8 mouse cellular contexts compared by ENCODE assay signal in the genomic region with DNA sequence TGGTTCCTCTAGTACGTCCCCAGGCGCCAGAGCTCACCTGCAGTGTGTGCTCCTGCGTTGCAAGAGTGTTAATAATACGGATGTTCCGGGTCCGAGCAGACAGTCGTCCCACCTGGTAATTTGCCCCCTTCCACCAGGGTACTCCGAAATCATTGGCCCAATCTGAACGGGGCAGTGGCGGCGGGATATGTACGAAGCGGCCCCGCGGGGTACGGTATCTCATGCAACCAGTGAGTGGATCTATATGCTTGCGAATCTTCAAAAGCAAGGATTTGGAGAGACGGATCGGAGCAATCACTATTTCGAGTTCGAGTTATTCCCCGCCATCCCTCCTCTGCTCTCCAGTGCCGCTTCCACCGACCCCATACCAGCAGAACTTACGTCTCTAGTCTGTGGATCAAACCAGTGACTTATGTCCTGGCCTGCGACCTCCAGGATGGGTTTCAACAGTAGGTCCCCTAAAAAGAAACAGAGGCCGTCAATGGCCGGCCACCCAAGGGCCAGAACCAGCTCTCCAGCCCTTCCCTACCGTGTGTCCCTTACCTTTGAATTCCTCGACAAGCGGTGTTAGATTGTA. TPM values are rescaled to one million over a fixed set of nuclear protein-coding genes. Genes with fewer than 3 reads are reported as not detected.
DNase-seq lines count a peak whose midpoint lies in the region; ATAC-seq and TF ChIP-seq lines count a peak whose summit lies in the region.
"Not testable (repeated sequence)": the region's sequence is repeated elsewhere in the genome, so short reads cannot be mapped to it uniquely, and the experiment has no call there.

No protein-coding gene starts in this region.

- peak overlapping the region; percentile 88 for H3K4me3 ChIP-seq in E14TG2a.4 (replicated peaks; ENCODE audit: low read length)
- H3K4me3 ChIP-seq in forebrain, embryonic 16.5 days (replicated peaks; ENCODE audit: low read length), result peak overlapping the region; percentile 65
- H3K4me3 ChIP-seq in hindbrain, embryonic 11.5 days (ENCODE audit: low read depth, low read length), result peak overlapping the region; percentile 62
- H3K4me3 ChIP-seq in liver, postnatal 0 days (ENCODE audit: low read depth, low read length), result peak overlapping the region; percentile 66
- H3K4me3 ChIP-seq in myocyte, result peak overlapping the region; percentile 81
- peak overlapping the region; percentile 65 for H3K4me3 ChIP-seq in stomach, postnatal 0 days (ENCODE audit: low read depth, low read length)

- not testable (repeated sequence) for H3K27ac ChIP-seq in forebrain, embryonic 16.5 days (ENCODE audit: low read length); hindbrain, embryonic 11.5 days (ENCODE audit: low read depth, low read length)
- H3K27ac ChIP-seq in liver, postnatal 0 days (ENCODE audit: low read depth), result peak overlapping the region; percentile 93
- H3K27ac ChIP-seq in stomach, postnatal 0 days (replicated peaks), result peak overlapping the region; percentile 97

- H3ac ChIP-seq in myocyte (ENCODE audit: control insufficient read depth, insufficient read length), result peak overlapping the region; percentile 85

- under 1% methylated on average over 31 of the region's 31 CpGs for WGBS in forebrain, embryonic 16.5 days
- WGBS in hindbrain, embryonic 11.5 days, result 2% methylated on average over 31 of the region's 31 CpGs
- 2% methylated on average over 29 of the region's 31 CpGs for WGBS in liver, postnatal 0 days (ENCODE audit: insufficient replicate concordance)
- WGBS in stomach, postnatal 0 days, result under 1% methylated on average over 31 of the region's 31 CpGs

- not testable (repeated sequence) for TF ChIP-seq EP300 in liver, postnatal 0 days (IDR thresholded peaks at IDR 0.05; ENCODE audit: low read depth); stomach, postnatal 0 days (optimal IDR thresholded peaks at IDR 0.05)

- peak overlapping the region; percentile 97 for H3K9ac ChIP-seq in forebrain, embryonic 16.5 days (replicated peaks; ENCODE audit: low read depth, low read length)
- H3K9ac ChIP-seq in hindbrain, embryonic 11.5 days (ENCODE audit: low read depth, low read length), result peak overlapping the region; percentile 69
- peak overlapping the region; percentile 81 for H3K9ac ChIP-seq in liver, postnatal 0 days (replicated peaks)
- H3K9ac ChIP-seq in stomach, postnatal 0 days (ENCODE audit: low read length), result peak overlapping the region; percentile 68

- H3K4me1 ChIP-seq in E14TG2a.4 (replicated peaks; ENCODE audit: low read depth, low read length), result peaks cover 58% of the 10 kb centered on the region
- peaks cover 24% of the 10 kb centered on the region for H3K4me1 ChIP-seq in forebrain, embryonic 16.5 days (replicated peaks; ENCODE audit: control insufficient read depth, insufficient read depth, low read length)
- peaks cover 17% of the 10 kb centered on the region for H3K4me1 ChIP-seq in hindbrain, embryonic 11.5 days (replicated peaks; ENCODE audit: control insufficient read depth, insufficient read depth, low read length)
- H3K4me1 ChIP-seq in liver, postnatal 0 days (ENCODE audit: insufficient read depth), result peaks cover 11% of the 10 kb centered on the region
- H3K4me1 ChIP-seq in stomach, postnatal 0 days (replicated peaks; ENCODE audit: control insufficient read depth, insufficient read depth), result not testable (repeated sequence)

- peaks cover 19% of the 10 kb centered on the region for H3K36me3 ChIP-seq in E14TG2a.4 (ENCODE audit: insufficient read depth, low read length)
- not testable (repeated sequence) for H3K36me3 ChIP-seq in forebrain, embryonic 16.5 days (ENCODE audit: control insufficient read depth, insufficient read depth); hindbrain, embryonic 11.5 days (ENCODE audit: control insufficient read depth, insufficient read depth, low read length); liver, postnatal 0 days (replicated peaks; ENCODE audit: insufficient read depth, low read length); myocyte (ENCODE audit: control insufficient read depth, insufficient read depth); stomach, postnatal 0 days (ENCODE audit: control insufficient read depth, insufficient read depth, low read length)

- not testable (repeated sequence) for H3K9me3 ChIP-seq in E14TG2a.4 (ENCODE audit: low read length); forebrain, embryonic 16.5 days (ENCODE audit: control insufficient read depth, low read length); hindbrain, embryonic 11.5 days (ENCODE audit: control insufficient read depth, low read length); liver, postnatal 0 days (ENCODE audit: low read length); stomach, postnatal 0 days (ENCODE audit: control insufficient read depth, low read length)

- peak overlapping the region; percentile 56 for H3K4me2 ChIP-seq in forebrain, embryonic 16.5 days (ENCODE audit: low read length)
- peak overlapping the region; percentile 73 for H3K4me2 ChIP-seq in hindbrain, embryonic 11.5 days (replicated peaks; ENCODE audit: low read depth, low read length)
- peak overlapping the region; percentile 82 for H3K4me2 ChIP-seq in liver, postnatal 0 days (ENCODE audit: low read depth, low read length)
- H3K4me2 ChIP-seq in myocyte (ENCODE audit: low read depth), result peak overlapping the region; percentile 76
- peak overlapping the region; percentile 71 for H3K4me2 ChIP-seq in stomach, postnatal 0 days (replicated peaks; ENCODE audit: low read depth)

- peaks cover 15% of the 10 kb centered on the region for H3K79me2 ChIP-seq in myocyte (ENCODE audit: control insufficient read depth, insufficient read depth)

- TF ChIP-seq CTCF in E14TG2a.4 (conservative IDR thresholded peaks at IDR 0.05; ENCODE audit: low read length); liver, postnatal 0 days (IDR thresholded peaks at IDR 0.05; ENCODE audit: low read depth); stomach, postnatal 0 days (IDR thresholded peaks at IDR 0.05; ENCODE audit: low read depth): not testable (repeated sequence)

- peak; percentile 43 for DNase-seq in embryo, embryonic 9.5 days (ENCODE audit: extremely low spot score)
- DNase-seq in hindbrain, embryonic 11.5 days (ENCODE audit: low spot score), result peak; percentile 46
- DNase-seq in kidney, postnatal 10 days, result peak; percentile 42
- DNase-seq in liver, postnatal 0 days, result peak; percentile 46
- peak; percentile 35 for DNase-seq in stomach, postnatal 0 days (ENCODE audit: low spot score)

- not testable (repeated sequence) for H3K27me3 ChIP-seq in E14TG2a.4 (ENCODE audit: insufficient read depth, low read length); forebrain, embryonic 16.5 days (replicated peaks; ENCODE audit: control insufficient read depth, insufficient read depth, low read length); hindbrain, embryonic 11.5 days (ENCODE audit: control insufficient read depth, insufficient read depth, low read length); liver, postnatal 0 days (ENCODE audit: insufficient read depth, low read length); myocyte (ENCODE audit: control insufficient read depth, insufficient read depth, insufficient read length); stomach, postnatal 0 days (ENCODE audit: control insufficient read depth, insufficient read depth, low read length)

- not testable (repeated sequence) for ATAC-seq in forebrain, embryonic 16.5 days; hindbrain, embryonic 11.5 days (ENCODE audit: low FRiP score); liver, postnatal 0 days; stomach, postnatal 0 days (ENCODE audit: low FRiP score, low TSS enrichment)

- not testable (repeated sequence) for TF ChIP-seq POLR2A in myocyte (IDR thresholded peaks at IDR 0.05; ENCODE audit: insufficient read length, low read depth)

RNA-seq across cellular contexts. Expression of gene Naa38, which starts 0.6 kb away (rescaled TPM):
- 79.2 and 86.1 TPM in 2 replicates for polyA plus RNA-seq in forebrain, embryonic 16.5 days (2015; fragmentation: Nextera tagmentation; extraction: Ambion mirVana)
- polyA plus RNA-seq in hindbrain, embryonic 11.5 days (2014; fragmentation: Nextera tagmentation; extraction: Ambion mirVana), result 120 and 124 TPM in 2 replicates
- 83.7 and 83.9 TPM in 2 replicates for polyA plus RNA-seq in liver, postnatal 0 days (2015; fragmentation: Nextera tagmentation; extraction: Ambion mirVana)
- 126 TPM for polyA plus RNA-seq in myocyte (2012; fragmentation: generic; extraction: Trizol)
- polyA plus RNA-seq in stomach, postnatal 0 days (2015; fragmentation: Nextera tagmentation; extraction: Ambion mirVana), result 153 and 170 TPM in 2 replicates

RNA-seq across cellular contexts. Expression of gene Cyb5d1, which starts 0.8 kb away (rescaled TPM):
- 42.5 and 44.2 TPM in 2 replicates for polyA plus RNA-seq in forebrain, embryonic 16.5 days (2015; fragmentation: Nextera tagmentation; extraction: Ambion mirVana)
- polyA plus RNA-seq in hindbrain, embryonic 11.5 days (2014; fragmentation: Nextera tagmentation; extraction: Ambion mirVana), result 32.7 and 45.2 TPM in 2 replicates
- polyA plus RNA-seq in liver, postnatal 0 days (2015; fragmentation: Nextera tagmentation; extraction: Ambion mirVana), result 4.7 and 5.4 TPM in 2 replicates
- polyA plus RNA-seq in myocyte (2012; fragmentation: generic; extraction: Trizol), result 23.0 TPM
- 9.1 and 9.5 TPM in 2 replicates for polyA plus RNA-seq in stomach, postnatal 0 days (2015; fragmentation: Nextera tagmentation; extraction: Ambion mirVana)

RNA-seq across cellular contexts. Expression of gene Tmem88, which starts 3.4 kb away (rescaled TPM):
- polyA plus RNA-seq in forebrain, embryonic 16.5 days (2015; fragmentation: Nextera tagmentation; extraction: Ambion mirVana), result 5.9 and 6.2 TPM in 2 replicates
- 15.7 and 17.1 TPM in 2 replicates for polyA plus RNA-seq in hindbrain, embryonic 11.5 days (2014; fragmentation: Nextera tagmentation; extraction: Ambion mirVana)
- 12.3 and 14.0 TPM in 2 replicates for polyA plus RNA-seq in liver, postnatal 0 days (2015; fragmentation: Nextera tagmentation; extraction: Ambion mirVana)
- polyA plus RNA-seq in myocyte (2012; fragmentation: generic; extraction: Trizol), result 0.16 TPM
- polyA plus RNA-seq in stomach, postnatal 0 days (2015; fragmentation: Nextera tagmentation; extraction: Ambion mirVana), result 14.9 and 17.8 TPM in 2 replicates

RNA-seq across cellular contexts. Expression of gene Kdm6b, which starts 18.8 kb away (rescaled TPM):
- 48.4 and 52.8 TPM in 2 replicates for polyA plus RNA-seq in forebrain, embryonic 16.5 days (2015; fragmentation: Nextera tagmentation; extraction: Ambion mirVana)
- 33.7 and 40.9 TPM in 2 replicates for polyA plus RNA-seq in hindbrain, embryonic 11.5 days (2014; fragmentation: Nextera tagmentation; extraction: Ambion mirVana)
- 7.4 and 8.2 TPM in 2 replicates for polyA plus RNA-seq in liver, postnatal 0 days (2015; fragmentation: Nextera tagmentation; extraction: Ambion mirVana)
- 31.0 TPM for polyA plus RNA-seq in myocyte (2012; fragmentation: generic; extraction: Trizol)
- polyA plus RNA-seq in stomach, postnatal 0 days (2015; fragmentation: Nextera tagmentation; extraction: Ambion mirVana), result 12.9 and 13.1 TPM in 2 replicates

RNA-seq across cellular contexts. Expression of gene Chd3, which starts 25.5 kb away (rescaled TPM):
- 132 and 146 TPM in 2 replicates for polyA plus RNA-seq in forebrain, embryonic 16.5 days (2015; fragmentation: Nextera tagmentation; extraction: Ambion mirVana)
- 44.3 and 57.1 TPM in 2 replicates for polyA plus RNA-seq in hindbrain, embryonic 11.5 days (2014; fragmentation: Nextera tagmentation; extraction: Ambion mirVana)
- polyA plus RNA-seq in liver, postnatal 0 days (2015; fragmentation: Nextera tagmentation; extraction: Ambion mirVana), result 7.8 and 8.7 TPM in 2 replicates
- 148 TPM for polyA plus RNA-seq in myocyte (2012; fragmentation: generic; extraction: Trizol)
- polyA plus RNA-seq in stomach, postnatal 0 days (2015; fragmentation: Nextera tagmentation; extraction: Ambion mirVana), result 18.4 and 18.9 TPM in 2 replicates
